Mouse (Mus musculus) heart, adult 18-20 months (tissue): ENCODE results near the gene Fam72a. TPM values are rescaled to one million over a fixed set of nuclear protein-coding genes. Genes with fewer than 3 reads are reported as not detected.

Experiments
- DNase-seq, 2 experiments: peaks; one replicate each; pipeline ENCODE4 v3.0.0; 2021 to 2022; ENCODE audit warnings: mixed read lengths in 1 of 2
- microRNA-seq, 2 experiments: library from miRNA; unstranded; fragments of <30 nt; microRNA quantifications; one replicate each; pipeline ENCODE4 v1.2.0; 2022
- total RNA-seq, 2 experiments: library from RNA; stranded (reverse); gene quantifications; 2 replicates each; pipeline ENCODE4 v1.2.3; 2021

The Fam72a gene
- total RNA-seq, 2 experiments from 2014 or later, result 0.87 to 0.89 TPM

DNA sequence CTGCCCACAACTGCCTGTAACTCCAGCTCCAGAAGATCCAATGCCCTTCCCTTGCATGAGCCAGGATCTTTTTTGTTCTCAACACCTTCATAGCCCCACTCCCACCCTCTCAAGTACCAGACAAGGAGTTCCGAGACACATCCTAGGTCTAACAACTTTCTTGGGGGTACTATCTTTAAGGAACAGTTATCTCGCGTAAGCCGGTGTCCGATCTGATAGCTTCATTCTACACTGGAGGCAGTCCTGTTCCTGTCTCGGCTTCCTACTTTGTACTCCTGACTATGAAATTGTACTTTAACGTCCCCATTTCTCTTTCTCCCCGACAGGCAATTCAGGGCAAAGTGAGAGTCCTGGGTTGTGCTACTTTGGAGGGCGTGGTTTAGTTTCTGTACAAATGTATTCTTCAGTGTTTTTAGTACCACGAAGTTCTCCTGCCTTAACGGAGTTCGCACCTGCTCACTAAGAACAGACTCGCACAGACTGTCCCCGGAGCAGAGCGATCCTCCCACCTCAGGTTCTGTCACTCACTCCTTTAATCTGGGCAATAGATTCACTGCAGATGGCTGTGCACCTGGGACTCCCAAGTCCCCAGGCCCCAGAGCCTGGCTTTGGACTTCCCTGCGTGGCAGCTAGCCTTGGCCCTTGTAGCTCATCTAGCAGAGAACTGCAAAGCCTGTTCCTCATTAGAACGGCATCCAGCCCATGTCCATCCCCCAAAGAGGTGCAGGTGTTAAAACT is 51.4 kb downstream of the Fam72a start:
- DNase-seq, result no peak

GRCm38 (mm10) chr1:131580389-131580788 is 52.7 kb downstream of the Fam72a start:
- DNase-seq, result no peak

- no peak for DNase-seq
Measured at GRCm38 (mm10) chr1:131583598-131583997, 55.9 kb downstream of the Fam72a start.

GRCm38 (mm10) chr1:131586836-131587235 is 59.1 kb downstream of the Fam72a start:
- DNase-seq, result no peak

Small RNAs within 50 kb of the gene (microRNA-seq; reads per million reads assigned to microRNA genes)
- gene Gm24273, result 0 reads per million in 2 experiments

Other genes starting within 250 kb of the Fam72a start
- 1 to 10 TPM; 1.5 to 2.6 TPM for gene Ikbke, start 248.3 kb upstream of the Fam72a start, total RNA-seq
- gene Srgap2, start 551 bp upstream of the Fam72a start, total RNA-seq, result 10 to 100 TPM; 19.5 TPM
- not detected for gene Avpr1b, start 71.3 kb downstream of the Fam72a start, total RNA-seq
- gene Ctse, start 110.4 kb downstream of the Fam72a start, total RNA-seq, result 1 to 10 TPM in 1 of 2 experiments, under 1 TPM in 1; 0.52 to 2.5 TPM
- 1 to 10 TPM; 2.9 to 3.4 TPM for gene Rab7b, start 160.8 kb downstream of the Fam72a start, total RNA-seq
- under 1 TPM in 1 of 2 experiments, not detected in 1; 0.15 TPM for gene Slc26a9, start 216.1 kb downstream of the Fam72a start, total RNA-seq